Mouse (Mus musculus): Measurements from ENCODE around the gene Tmprss13.

Tmprss13 gene

GRCm38 (mm10) chr9:45386698-45387097 is 67.8 kb downstream of the Tmprss13 start:
- DNase-seq = no peak

GRCm38 (mm10) chr9:45388385-45388994 is 69.6 kb downstream of the Tmprss13 start:
- DNase-seq = peak; percentile 90

- no peak for DNase-seq
Observed at GRCm38 (mm10) chr9:45389596-45389995, 70.7 kb downstream of the Tmprss13 start.

GRCm38 (mm10) chr9:45391299-45391698 is 72.4 kb downstream of the Tmprss13 start:
- no peak for DNase-seq

GRCm38 (mm10) chr9:45395218-45395617 is 76.3 kb downstream of the Tmprss13 start:
- no peak for DNase-seq

- DNase-seq = no peak
Observed at GRCm38 (mm10) chr9:45395796-45396195, 76.9 kb downstream of the Tmprss13 start.

Data from lung, postnatal 14 days (tissue).